Mouse (Mus musculus): ENCODE results near the gene Vps25. TPM values are rescaled to one million over a fixed set of nuclear protein-coding genes. Genes with fewer than 3 reads are reported as not detected.

Gene Vps25
- polyA plus RNA-seq, 1 experiment from 2014 or later, result 111 TPM

Other genes starting within 250 kb of the Vps25 start
- 87.6 and 90.8 TPM in 2 replicates for gene Atp6v0a1, start 244.3 kb upstream of the Vps25 start, polyA plus RNA-seq (2015; fragmentation: Nextera tagmentation; extraction: Ambion mirVana)
- 9.7 and 9.9 TPM in 2 replicates for gene Naglu, start 183.7 kb upstream of the Vps25 start, polyA plus RNA-seq (2015; fragmentation: Nextera tagmentation; extraction: Ambion mirVana)
- gene Hsd17b1, start 175.3 kb upstream of the Vps25 start, polyA plus RNA-seq (2015; fragmentation: Nextera tagmentation; extraction: Ambion mirVana), result 0.24 TPM in 1 of 2 replicates, not detected in the other
- 47.1 and 52.8 TPM in 2 replicates for gene Coasy, start 171.1 kb upstream of the Vps25 start, polyA plus RNA-seq (2015; fragmentation: Nextera tagmentation; extraction: Ambion mirVana)
- gene Mlx, start 166.4 kb upstream of the Vps25 start, polyA plus RNA-seq (2015; fragmentation: Nextera tagmentation; extraction: Ambion mirVana), result 85.9 and 90.9 TPM in 2 replicates
- 27.9 and 30.8 TPM in 2 replicates for gene Psmc3ip, start 158.3 kb upstream of the Vps25 start, polyA plus RNA-seq (2015; fragmentation: Nextera tagmentation; extraction: Ambion mirVana)
- gene Retreg3, start 133.8 kb upstream of the Vps25 start, polyA plus RNA-seq (2015; fragmentation: Nextera tagmentation; extraction: Ambion mirVana), result 21.8 and 28.5 TPM in 2 replicates
- gene Tubg1, start 133.8 kb upstream of the Vps25 start, polyA plus RNA-seq (2015; fragmentation: Nextera tagmentation; extraction: Ambion mirVana), result 89.4 and 91.0 TPM in 2 replicates
- 29.8 and 31.6 TPM in 2 replicates for gene Tubg2, start 97.8 kb upstream of the Vps25 start, polyA plus RNA-seq (2015; fragmentation: Nextera tagmentation; extraction: Ambion mirVana)
- gene Cntnap1, start 83.2 kb upstream of the Vps25 start, polyA plus RNA-seq (2015; fragmentation: Nextera tagmentation; extraction: Ambion mirVana), result 1.3 and 1.5 TPM in 2 replicates
- 7.3 and 8.1 TPM in 2 replicates for gene Plekhh3, start 82.4 kb upstream of the Vps25 start, polyA plus RNA-seq (2015; fragmentation: Nextera tagmentation; extraction: Ambion mirVana)
- gene Ccr10, start 78.3 kb upstream of the Vps25 start, polyA plus RNA-seq (2015; fragmentation: Nextera tagmentation; extraction: Ambion mirVana), result 0.19 and 0.38 TPM in 2 replicates
- 17.6 and 17.7 TPM in 2 replicates for gene Ezh1, start 27.2 kb upstream of the Vps25 start, polyA plus RNA-seq (2015; fragmentation: Nextera tagmentation; extraction: Ambion mirVana)
- gene Ramp2, start 7.7 kb upstream of the Vps25 start, polyA plus RNA-seq (2015; fragmentation: Nextera tagmentation; extraction: Ambion mirVana), result 64.4 and 65.7 TPM in 2 replicates
- 7.2 and 7.5 TPM in 2 replicates for gene Wnk4, start 6.9 kb downstream of the Vps25 start, polyA plus RNA-seq (2015; fragmentation: Nextera tagmentation; extraction: Ambion mirVana)
- 1.2 and 1.3 TPM in 2 replicates for gene Cntd1, start 25.3 kb downstream of the Vps25 start, polyA plus RNA-seq (2015; fragmentation: Nextera tagmentation; extraction: Ambion mirVana)
- gene Coa3, start 25.4 kb downstream of the Vps25 start, polyA plus RNA-seq (2015; fragmentation: Nextera tagmentation; extraction: Ambion mirVana), result 210 and 213 TPM in 2 replicates
- 178 and 194 TPM in 2 replicates for gene Becn1, start 48.6 kb downstream of the Vps25 start, polyA plus RNA-seq (2015; fragmentation: Nextera tagmentation; extraction: Ambion mirVana)
- 126 and 134 TPM in 2 replicates for gene Psme3, start 62.5 kb downstream of the Vps25 start, polyA plus RNA-seq (2015; fragmentation: Nextera tagmentation; extraction: Ambion mirVana)
- 2.4 and 2.5 TPM in 2 replicates for gene Aoc2, start 71.4 kb downstream of the Vps25 start, polyA plus RNA-seq (2015; fragmentation: Nextera tagmentation; extraction: Ambion mirVana)
- gene Aoc3, start 76.9 kb downstream of the Vps25 start, polyA plus RNA-seq (2015; fragmentation: Nextera tagmentation; extraction: Ambion mirVana), result not detected in 2 replicates
- gene G6pc, start 113.9 kb downstream of the Vps25 start, polyA plus RNA-seq (2015; fragmentation: Nextera tagmentation; extraction: Ambion mirVana), result not detected in 2 replicates
- 94.8 and 101 TPM in 2 replicates for gene Aarsd1, start 163.9 kb downstream of the Vps25 start, polyA plus RNA-seq (2015; fragmentation: Nextera tagmentation; extraction: Ambion mirVana)
- 6.6 and 8.5 TPM in 2 replicates for gene Gm27029, start 171.1 kb downstream of the Vps25 start, polyA plus RNA-seq (2015; fragmentation: Nextera tagmentation; extraction: Ambion mirVana)
- gene Rundc1, start 171.4 kb downstream of the Vps25 start, polyA plus RNA-seq (2015; fragmentation: Nextera tagmentation; extraction: Ambion mirVana), result 26.2 and 26.4 TPM in 2 replicates
- gene Ptges3l, start 171.6 kb downstream of the Vps25 start, polyA plus RNA-seq (2015; fragmentation: Nextera tagmentation; extraction: Ambion mirVana), result 2.0 and 2.6 TPM in 2 replicates
- 303 and 310 TPM in 2 replicates for gene Rpl27, start 188.6 kb downstream of the Vps25 start, polyA plus RNA-seq (2015; fragmentation: Nextera tagmentation; extraction: Ambion mirVana)
- gene Ifi35, start 194.7 kb downstream of the Vps25 start, polyA plus RNA-seq (2015; fragmentation: Nextera tagmentation; extraction: Ambion mirVana), result 2.2 and 2.3 TPM in 2 replicates
- 102 and 117 TPM in 2 replicates for gene Rnd2, start 211.3 kb downstream of the Vps25 start, polyA plus RNA-seq (2015; fragmentation: Nextera tagmentation; extraction: Ambion mirVana)
- gene Vat1, start 212.5 kb downstream of the Vps25 start, polyA plus RNA-seq (2015; fragmentation: Nextera tagmentation; extraction: Ambion mirVana), result 79.5 and 91.5 TPM in 2 replicates

Data from midbrain, embryonic 13.5 days (tissue).